Mouse (Mus musculus) bone marrow macrophage, adult 2 months (primary cell): ENCODE data around the gene Cep112. TPM values are rescaled to one million over a fixed set of nuclear protein-coding genes. Genes with fewer than 3 reads are reported as not detected.

ENCODE experiments used
- H3K27ac ChIP-seq: 2 replicates; pipeline ENCODE4 v1.5.1; 2012; ENCODE audit warnings: low read depth, low read length; ENCODE audit not compliant: insufficient read depth
- H3K4me1 ChIP-seq: 2 replicates; pipeline ENCODE4 v1.6.1; 2012; ENCODE audit warnings: low read length; ENCODE audit not compliant: control insufficient read depth, insufficient read depth
- H3K4me3 ChIP-seq: 2 replicates; pipeline ENCODE4 v1.5.1; 2012; ENCODE audit warnings: mild to moderate bottlenecking, low read length, moderate library complexity; ENCODE audit not compliant: insufficient read depth
- CTCF ChIP-seq: IDR thresholded peaks from 2 replicates; pipeline ENCODE4 v1.5.1; 2012; ENCODE audit warnings: low read depth, mild to moderate bottlenecking, low read length, moderate library complexity
- POLR2A ChIP-seq: IDR thresholded peaks from 2 replicates; pipeline ENCODE4 v1.6.1; 2012; ENCODE audit warnings: mild to moderate bottlenecking, low read depth, low read length, borderline replicate concordance
- polyA plus RNA-seq: library from polyadenylated mRNA; stranded (reverse); fragments of >200 nt; gene quantifications from 2 replicates; pipeline ENCODE4 v1.2.4, GENCODE M21; 2012; ENCODE audit not compliant: missing spikeins, insufficient read depth, insufficient read length

Cep112 gene
- polyA plus RNA-seq, 1 experiment, result 5.0 TPM

- Histone ChIP-seq H3K4me1 (no peaks in the 10 kb centered on the region), H3K27ac (no peak overlapping the region), H3K4me3 (no peak overlapping the region)
- TF ChIP-seq POLR2A (no peak), CTCF (no peak)
Observed at GRCm38 (mm10) chr11:108840195-108840594, 415.2 kb downstream of the Cep112 start.

GRCm38 (mm10) chr11:108842765-108843164 is 417.8 kb downstream of the Cep112 start:
- no peak overlapping the region for H3K4me3 ChIP-seq
- no peak overlapping the region for H3K27ac ChIP-seq
- no peak for TF ChIP-seq POLR2A
- TF ChIP-seq CTCF, result no peak
- no peaks in the 10 kb centered on the region for H3K4me1 ChIP-seq

- Histone ChIP-seq H3K4me1 (no peaks in the 10 kb centered on the region), H3K27ac (no peak overlapping the region), H3K4me3 (no peak overlapping the region)
- TF ChIP-seq CTCF (no peak), POLR2A (no peak)
Observed at GRCm38 (mm10) chr11:108845971-108846370, 421.0 kb downstream of the Cep112 start.

DNA sequence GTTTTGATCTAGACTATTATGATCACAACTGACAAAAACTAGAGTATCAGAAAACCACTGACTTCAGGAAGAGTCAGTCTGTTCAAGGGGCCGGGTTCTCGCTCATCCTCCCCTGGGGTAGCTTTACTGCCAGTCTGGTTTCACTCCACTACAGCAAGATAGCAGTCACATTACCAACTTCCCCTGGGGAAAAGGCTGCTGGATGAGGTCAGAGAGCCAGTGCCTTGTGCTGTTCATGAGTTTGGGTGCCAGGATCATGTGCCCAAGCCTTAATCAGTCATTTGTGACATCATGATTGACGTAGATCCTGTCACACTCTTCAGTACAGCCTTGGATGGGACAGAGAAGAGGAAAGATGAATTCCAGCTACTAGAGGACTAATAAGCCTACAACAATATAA is 421.5 kb downstream of the Cep112 start:
- no peaks in the 10 kb centered on the region for H3K4me1 ChIP-seq
- H3K4me3 ChIP-seq, result no peak overlapping the region
- TF ChIP-seq POLR2A (no peak), CTCF (no peak)
- H3K27ac ChIP-seq, result no peak overlapping the region

DNA sequence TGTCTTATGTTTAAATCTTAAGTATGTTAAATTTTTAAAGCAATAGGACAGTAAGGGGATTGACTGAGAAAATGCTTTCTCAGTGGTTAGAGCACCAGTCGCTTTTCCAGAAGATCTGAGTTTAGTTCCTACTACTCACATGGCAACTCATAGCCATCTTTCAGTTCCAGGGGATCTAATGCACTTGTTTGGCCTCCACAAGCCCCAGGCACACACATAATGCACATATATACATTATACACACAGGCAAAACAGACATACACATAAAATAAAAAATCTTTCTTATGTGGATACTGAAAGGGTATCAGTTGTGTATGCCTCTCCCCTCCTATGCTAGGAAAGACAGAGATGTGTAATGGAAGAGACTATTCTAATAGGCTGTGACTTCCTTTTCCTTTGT is 426.8 kb downstream of the Cep112 start:
- TF ChIP-seq CTCF, result no peak
- TF ChIP-seq POLR2A, result no peak
- H3K27ac ChIP-seq, result no peak overlapping the region
- no peaks in the 10 kb centered on the region for H3K4me1 ChIP-seq
- no peak overlapping the region for H3K4me3 ChIP-seq

GRCm38 (mm10) chr11:108857254-108857653 is 432.3 kb downstream of the Cep112 start:
- H3K4me1 ChIP-seq, result no peaks in the 10 kb centered on the region
- no peak overlapping the region for H3K27ac ChIP-seq
- no peak overlapping the region for H3K4me3 ChIP-seq
- TF ChIP-seq CTCF, result no peak
- TF ChIP-seq POLR2A, result no peak

DNA sequence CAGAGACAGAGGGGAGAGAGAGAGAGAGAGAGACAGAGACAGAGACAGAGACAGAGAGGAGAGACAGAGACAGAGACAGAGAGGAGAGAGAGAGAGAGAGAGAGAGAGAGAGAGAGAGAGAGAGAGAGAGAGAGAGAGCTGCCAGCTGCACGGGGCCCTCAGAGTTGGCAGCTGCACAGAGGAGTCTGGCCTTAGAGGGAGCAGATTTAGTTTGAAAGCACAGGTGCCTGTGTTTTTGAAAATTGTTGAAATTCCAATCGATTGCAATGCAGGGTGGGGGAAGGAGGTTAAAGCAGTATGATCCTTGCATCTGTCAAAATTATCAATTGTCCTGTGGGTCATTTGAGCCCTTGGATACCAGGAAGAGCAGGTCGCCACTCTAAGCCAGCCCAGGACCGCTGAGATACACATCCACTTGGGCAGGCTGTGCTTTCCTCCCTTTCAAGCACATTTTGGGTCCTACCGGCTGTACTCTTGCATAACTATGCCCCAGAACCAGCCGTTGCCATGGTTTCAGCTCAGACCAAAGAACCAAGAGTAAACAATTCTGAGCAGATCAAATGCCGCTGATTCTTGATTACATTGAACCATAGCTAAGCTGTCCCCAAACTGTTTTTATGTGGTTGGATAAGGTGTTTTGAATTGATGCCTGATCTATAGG is 432.8 kb downstream of the Cep112 start:
- TF ChIP-seq POLR2A (no peak), CTCF (no peak)
- no peaks in the 10 kb centered on the region for H3K4me1 ChIP-seq
- no peak overlapping the region for H3K4me3 ChIP-seq
- no peak overlapping the region for H3K27ac ChIP-seq

GRCm38 (mm10) chr11:108858339-108858804 is 433.4 kb downstream of the Cep112 start:
- Histone ChIP-seq H3K4me1 (no peaks in the 10 kb centered on the region), H3K27ac (no peak overlapping the region), H3K4me3 (no peak overlapping the region)
- TF ChIP-seq POLR2A, result no peak
- no peak for TF ChIP-seq CTCF

DNA sequence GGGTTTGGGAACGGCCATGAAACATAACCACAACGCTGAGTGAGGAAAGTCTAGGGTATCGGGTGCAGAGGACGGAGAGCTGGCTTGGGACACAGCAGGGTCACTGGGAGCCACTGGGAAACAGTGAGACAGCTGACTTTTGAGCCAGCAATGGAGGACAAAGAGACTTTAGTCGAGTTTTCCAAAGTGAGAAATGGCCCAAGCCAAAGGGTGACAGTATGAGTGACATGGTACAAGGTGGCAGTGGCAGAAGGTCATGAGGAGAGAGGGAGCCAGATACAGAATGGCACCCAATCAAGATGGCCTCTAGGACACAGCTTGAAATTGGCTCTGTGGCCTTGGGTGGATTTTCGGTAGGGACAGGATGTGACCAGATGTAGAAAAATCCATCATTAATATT is 433.9 kb downstream of the Cep112 start:
- Histone ChIP-seq H3K4me1 (no peaks in the 10 kb centered on the region), H3K27ac (no peak overlapping the region), H3K4me3 (no peak overlapping the region)
- no peak for TF ChIP-seq CTCF
- TF ChIP-seq POLR2A, result no peak

DNA sequence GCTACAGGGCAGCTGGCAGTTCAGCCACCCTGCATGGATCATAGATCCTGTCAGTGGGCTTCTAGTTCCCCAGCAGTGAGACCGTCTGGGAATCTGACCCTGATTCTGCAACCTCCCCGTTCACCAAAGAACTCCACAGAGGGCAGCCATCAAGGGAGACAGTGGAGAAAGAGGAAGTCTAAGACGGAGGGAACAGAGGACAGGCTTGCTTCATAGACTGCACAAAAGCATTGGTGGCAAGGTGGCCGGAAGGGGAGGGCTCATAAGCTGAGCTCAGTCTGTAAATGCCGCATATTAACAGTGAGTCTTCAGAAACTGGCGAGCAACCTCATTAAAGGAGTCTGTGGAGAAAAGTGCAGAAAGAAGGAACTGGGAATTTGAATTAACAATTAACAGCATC is 437.4 kb downstream of the Cep112 start:
- TF ChIP-seq CTCF, result no peak
- TF ChIP-seq POLR2A, result no peak
- H3K27ac ChIP-seq, result no peak overlapping the region
- H3K4me1 ChIP-seq, result no peaks in the 10 kb centered on the region
- H3K4me3 ChIP-seq, result no peak overlapping the region
